Mouse (Mus musculus) lung, embryonic 15.5 days (tissue): ENCODE data around the gene Msl3l2. TPM values are rescaled to one million over a fixed set of nuclear protein-coding genes. Genes with fewer than 3 reads are reported as not detected.
A peak's percentile ranks its signal among the peaks of the same experiment; 100 is the strongest.

ENCODE experiments used
- ATAC-seq: fragments of 200-750 bp; cut with Nextera tagmentation; 2 replicates; pipeline ENCODE4 v1.8.0; 2017; ENCODE audit warnings: moderate number of reproducible peaks, borderline replicate concordance; ENCODE audit not compliant: low FRiP score, low TSS enrichment; ENCODE audit errors: extremely low read depth
- H3K27ac ChIP-seq: fragments of 300-500 bp; sonication (generic); 2 replicates; pipeline ENCODE4 v1.5.1; 2015; ENCODE audit warnings: moderate library complexity, mild to moderate bottlenecking, inconsistent platforms
- H3K27me3 ChIP-seq: fragments of 300-500 bp; sonication (generic); 2 replicates; pipeline ENCODE4 v1.6.1; 2015; ENCODE audit warnings: inconsistent platforms
- H3K36me3 ChIP-seq: fragments of 300-500 bp; sonication (generic); 2 replicates; pipeline ENCODE4 v1.6.1; 2015; ENCODE audit warnings: inconsistent platforms
- H3K4me1 ChIP-seq: fragments of 300-500 bp; sonication (generic); 2 replicates; pipeline ENCODE4 v1.6.1; 2015; ENCODE audit warnings: inconsistent platforms
- H3K4me2 ChIP-seq: fragments of 300-500 bp; sonication (generic); 2 replicates; pipeline ENCODE4 v1.6.1; 2015; ENCODE audit warnings: inconsistent platforms, mild to moderate bottlenecking, moderate library complexity
- H3K4me3 ChIP-seq: fragments of 300-500 bp; sonication (generic); 2 replicates; pipeline ENCODE4 v1.5.1; 2015; ENCODE audit warnings: mild to moderate bottlenecking, inconsistent platforms
- H3K9ac ChIP-seq: fragments of 300-500 bp; sonication (generic); 2 replicates; pipeline ENCODE4 v1.6.1; 2015; ENCODE audit warnings: inconsistent platforms
- H3K9me3 ChIP-seq: fragments of 300-500 bp; sonication (generic); 2 replicates; pipeline ENCODE4 v1.6.1; 2016; ENCODE audit warnings: inconsistent platforms
- WGBS: fragments of 180-500 bp; shearing (Covaris S2); methylation state at CpG from one replicate; pipeline ENCODE4 v1.1.7; 2015; 5-methylcytosine and 5-hydroxymethylcytosine counted together
- polyA plus RNA-seq: library from polyadenylated mRNA; unstranded; fragments of >200 nt; fragmentation: Nextera tagmentation; extraction: Ambion mirVana; gene quantifications from 2 replicates; pipeline ENCODE4 v1.2.1, GENCODE M21; 2015

Msl3l2 gene
- polyA plus RNA-seq, 1 experiment from 2014 or later: 5.3 TPM

DNA sequence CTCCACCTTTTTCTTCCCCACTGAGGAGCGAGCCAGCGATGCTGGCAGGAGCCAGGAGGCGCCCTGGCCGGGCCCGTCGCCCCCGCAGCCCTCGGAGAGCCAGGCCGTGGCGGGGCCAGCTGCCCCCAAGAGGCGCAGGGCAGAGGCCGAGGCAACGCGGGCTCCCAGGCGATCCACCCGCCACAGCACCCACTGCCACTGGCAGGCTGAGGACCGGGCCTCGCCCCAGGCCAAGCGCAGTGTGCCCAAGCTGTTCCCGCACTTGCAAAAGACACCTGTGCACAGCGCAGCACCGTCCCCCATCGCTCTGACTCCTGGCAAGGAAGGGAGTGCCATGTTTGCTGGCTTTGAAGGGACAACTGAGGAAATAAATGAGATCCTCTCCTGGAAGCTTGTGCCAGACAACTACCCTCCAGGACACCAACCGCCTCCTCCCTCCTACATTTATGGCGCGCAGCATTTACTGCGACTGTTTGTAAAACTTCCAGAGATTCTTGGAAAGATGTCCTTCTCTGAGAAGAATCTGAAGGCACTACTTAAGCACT, 9.0 kb downstream of the Msl3l2 start:
- Histone ChIP-seq H3K4me2 (peak overlapping the region; percentile 88), H3K27ac (no peak overlapping the region), H3K9me3 (no peaks in the 10 kb centered on the region), H3K27me3 (no peaks in the 10 kb centered on the region), H3K4me3 (peak overlapping the region; percentile 59), H3K36me3 (no peaks in the 10 kb centered on the region), H3K4me1 (peaks cover 6% of the 10 kb centered on the region), H3K9ac (peak overlapping the region; percentile 47)
- ATAC-seq: peak; percentile 75
- WGBS: 18% methylated on average over 27 of the region's 27 CpGs

DNA sequence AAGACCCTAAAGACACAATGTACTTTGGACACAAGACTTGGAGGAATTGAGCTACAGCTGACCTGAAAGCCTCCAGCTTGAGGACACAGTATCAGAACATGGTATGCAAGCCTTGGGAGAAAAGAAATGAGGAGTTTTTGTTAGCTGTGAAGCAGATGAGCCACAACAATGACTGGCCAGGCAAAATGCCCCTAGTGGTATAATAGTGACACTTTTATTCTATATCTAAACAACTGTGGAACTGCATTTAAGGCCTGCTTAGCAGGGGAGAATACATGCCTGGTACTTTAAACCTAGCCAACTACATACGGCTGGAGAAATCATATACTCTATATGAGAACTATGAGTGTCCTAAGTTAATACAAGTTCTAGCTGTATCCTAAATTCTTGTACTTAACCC, 20.3 kb downstream of the Msl3l2 start:
- H3K4me3 ChIP-seq: no peak overlapping the region
- ATAC-seq: no peak
- H3K9me3 ChIP-seq: no peaks in the 10 kb centered on the region
- no peak overlapping the region for H3K9ac ChIP-seq
- H3K4me1 ChIP-seq: no peaks in the 10 kb centered on the region
- H3K4me2 ChIP-seq: no peak overlapping the region
- no peaks in the 10 kb centered on the region for H3K36me3 ChIP-seq
- H3K27me3 ChIP-seq: no peaks in the 10 kb centered on the region
- WGBS: 79% methylated on average over 1 of the region's 1 CpGs
- no peak overlapping the region for H3K27ac ChIP-seq

DNA sequence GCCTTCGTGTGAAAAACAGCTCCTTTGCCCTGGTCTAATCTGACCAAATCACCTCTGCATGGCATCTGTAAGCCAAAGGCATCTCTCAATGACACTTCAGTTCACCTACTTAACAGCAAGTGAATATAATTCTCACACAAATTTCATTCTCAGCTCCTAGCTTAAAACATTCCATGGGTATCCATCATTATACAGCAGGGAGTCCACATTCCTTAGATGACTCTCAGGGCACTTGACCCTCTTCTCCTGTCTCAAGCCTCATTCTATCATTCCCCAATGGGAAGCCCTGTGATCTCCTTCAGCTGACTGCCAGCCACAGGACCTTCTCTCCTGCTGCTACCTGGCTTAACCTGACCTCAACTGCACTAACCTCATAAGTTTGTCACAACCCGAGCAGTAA, 22.9 kb downstream of the Msl3l2 start:
- Histone ChIP-seq H3K9me3 (no peaks in the 10 kb centered on the region), H3K4me2 (no peak overlapping the region), H3K36me3 (no peaks in the 10 kb centered on the region), H3K9ac (no peak overlapping the region), H3K27ac (no peak overlapping the region), H3K4me1 (no peaks in the 10 kb centered on the region), H3K27me3 (no peaks in the 10 kb centered on the region), H3K4me3 (no peak overlapping the region)
- 84% methylated on average over 2 of the region's 2 CpGs for WGBS
- ATAC-seq: no peak

DNA sequence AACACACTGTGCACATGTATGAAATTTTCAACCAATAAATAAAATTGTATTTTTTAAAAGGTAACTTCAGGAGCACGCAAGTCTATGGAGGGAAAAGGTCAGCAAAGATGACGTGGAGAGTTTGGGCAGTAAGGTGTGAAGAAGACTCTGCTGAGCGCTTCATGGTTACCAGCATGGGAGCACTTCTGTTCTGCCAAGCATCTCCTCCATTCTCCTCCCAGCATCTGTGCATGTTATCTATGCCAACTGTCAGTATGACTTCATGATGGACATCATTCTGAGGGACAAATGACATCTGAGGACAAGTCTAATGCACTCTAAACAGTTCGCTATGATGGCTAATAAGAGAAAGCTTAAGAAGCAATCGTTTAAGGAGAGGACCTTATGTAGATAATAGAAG, 30.5 kb downstream of the Msl3l2 start:
- H3K9ac ChIP-seq: no peak overlapping the region
- H3K4me2 ChIP-seq: no peak overlapping the region
- no peaks in the 10 kb centered on the region for H3K27me3 ChIP-seq
- 95% methylated on average over 5 of the region's 5 CpGs for WGBS
- H3K27ac ChIP-seq: no peak overlapping the region
- ATAC-seq: no peak
- no peaks in the 10 kb centered on the region for H3K4me1 ChIP-seq
- no peaks in the 10 kb centered on the region for H3K9me3 ChIP-seq
- H3K36me3 ChIP-seq: no peaks in the 10 kb centered on the region
- H3K4me3 ChIP-seq: no peak overlapping the region

DNA sequence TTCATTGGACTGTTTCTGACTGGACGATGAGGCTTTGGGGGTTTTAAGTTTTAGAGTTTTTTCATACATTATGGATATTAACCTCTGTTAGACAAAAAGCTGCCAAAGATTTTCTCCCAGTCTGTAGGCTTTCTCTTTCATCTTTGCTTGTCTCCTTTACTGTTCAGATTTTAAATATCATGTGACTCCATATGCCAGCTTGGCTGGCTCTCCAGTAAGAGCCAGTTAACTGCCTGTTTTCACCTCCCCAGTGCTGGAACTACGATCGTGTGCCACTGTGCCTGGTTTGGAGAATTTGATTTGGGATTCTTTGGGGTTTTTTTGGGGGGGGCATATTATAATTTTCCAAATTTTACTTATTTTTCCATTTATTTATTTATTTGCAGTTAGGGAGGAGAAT, 42.2 kb downstream of the Msl3l2 start:
- no peaks in the 10 kb centered on the region for H3K27me3 ChIP-seq
- no peak overlapping the region for H3K4me2 ChIP-seq
- no peak overlapping the region for H3K9ac ChIP-seq
- no peak for ATAC-seq
- no peak overlapping the region for H3K27ac ChIP-seq
- H3K4me3 ChIP-seq: no peak overlapping the region
- no peaks in the 10 kb centered on the region for H3K4me1 ChIP-seq
- H3K36me3 ChIP-seq: no peaks in the 10 kb centered on the region
- WGBS: 93% methylated on average over 3 of the region's 3 CpGs
- no peaks in the 10 kb centered on the region for H3K9me3 ChIP-seq

DNA sequence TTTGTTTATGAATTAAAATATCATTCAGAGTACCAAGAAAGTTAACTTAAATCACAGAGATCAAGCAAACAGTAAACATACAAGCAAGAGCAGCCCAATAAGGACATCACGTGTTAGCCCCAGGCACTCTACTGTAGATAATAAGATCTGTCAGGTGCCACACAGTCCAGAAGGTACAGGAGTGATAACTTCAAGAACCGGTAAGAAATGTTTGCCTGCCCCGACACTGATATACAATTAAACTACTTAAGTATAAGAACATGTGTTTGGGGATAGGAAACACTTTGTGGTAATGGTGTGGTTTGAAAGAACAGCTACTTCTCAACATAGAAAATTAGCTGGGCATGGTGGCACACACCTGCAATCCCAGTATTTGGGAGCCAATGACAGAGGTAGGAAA, 50.2 kb downstream of the Msl3l2 start:
- ATAC-seq: no peak

DNA sequence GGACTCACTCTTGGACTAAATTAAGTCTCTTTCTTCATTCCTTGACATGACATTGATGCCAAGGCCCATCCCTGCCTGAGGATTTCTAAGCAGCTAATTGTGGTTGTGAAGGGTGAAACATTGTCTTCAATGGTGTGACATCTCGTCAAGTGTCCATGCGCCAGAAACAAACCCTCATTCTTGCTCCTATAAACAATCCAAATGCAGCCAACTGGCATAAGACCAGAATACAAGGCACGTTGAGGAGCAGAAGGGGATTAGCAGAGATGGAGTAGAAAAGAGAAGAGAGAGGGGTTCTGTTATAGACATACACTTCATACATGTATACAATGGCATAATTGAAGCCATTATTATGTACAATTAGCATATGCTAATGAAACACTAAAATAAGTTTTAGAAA, 51.5 kb downstream of the Msl3l2 start:
- WGBS: 66% methylated on average over 3 of the region's 3 CpGs
- no peaks in the 10 kb centered on the region for H3K4me1 ChIP-seq
- no peak overlapping the region for H3K9ac ChIP-seq
- H3K4me2 ChIP-seq: no peak overlapping the region
- no peak overlapping the region for H3K27ac ChIP-seq
- ATAC-seq: no peak
- no peaks in the 10 kb centered on the region for H3K36me3 ChIP-seq
- H3K27me3 ChIP-seq: no peaks in the 10 kb centered on the region
- no peak overlapping the region for H3K4me3 ChIP-seq
- no peaks in the 10 kb centered on the region for H3K9me3 ChIP-seq

More for the DNA sequence above, 50.2 kb downstream of the Msl3l2 start:
- WGBS: 80% methylated on average over 3 of the region's 3 CpGs
- H3K27ac ChIP-seq: no peak overlapping the region
- H3K36me3 ChIP-seq: no peaks in the 10 kb centered on the region
- no peak overlapping the region for H3K4me2 ChIP-seq
- H3K4me3 ChIP-seq: no peak overlapping the region
- H3K9ac ChIP-seq: no peak overlapping the region
- H3K27me3 ChIP-seq: no peaks in the 10 kb centered on the region
- H3K9me3 ChIP-seq: no peaks in the 10 kb centered on the region
- H3K4me1 ChIP-seq: no peaks in the 10 kb centered on the region

DNA sequence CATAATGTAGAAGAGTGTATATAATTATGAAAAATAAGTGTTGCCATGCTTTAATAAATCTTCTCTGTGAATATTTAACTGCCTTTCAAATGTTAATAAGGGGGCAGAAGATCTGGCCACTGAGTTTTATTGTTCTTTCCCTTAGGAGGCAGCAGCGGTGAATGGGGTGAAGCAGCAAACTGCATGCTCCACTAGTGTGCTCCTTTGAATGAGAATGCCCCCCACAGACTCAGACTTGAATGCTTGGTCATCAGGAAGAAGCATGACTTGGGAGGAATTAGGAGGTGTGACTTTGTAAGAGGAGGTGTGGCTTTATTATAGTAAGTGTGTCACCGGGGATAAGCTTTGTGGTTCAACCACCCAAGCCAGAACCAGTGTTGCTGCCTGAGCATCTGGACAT, 52.0 kb downstream of the Msl3l2 start:
- no peak for ATAC-seq
- Histone ChIP-seq H3K9me3 (no peaks in the 10 kb centered on the region), H3K4me1 (no peaks in the 10 kb centered on the region), H3K4me2 (no peak overlapping the region), H3K9ac (no peak overlapping the region), H3K27ac (no peak overlapping the region), H3K36me3 (no peaks in the 10 kb centered on the region), H3K4me3 (no peak overlapping the region), H3K27me3 (no peaks in the 10 kb centered on the region)
- 84% methylated on average over 2 of the region's 2 CpGs for WGBS

DNA sequence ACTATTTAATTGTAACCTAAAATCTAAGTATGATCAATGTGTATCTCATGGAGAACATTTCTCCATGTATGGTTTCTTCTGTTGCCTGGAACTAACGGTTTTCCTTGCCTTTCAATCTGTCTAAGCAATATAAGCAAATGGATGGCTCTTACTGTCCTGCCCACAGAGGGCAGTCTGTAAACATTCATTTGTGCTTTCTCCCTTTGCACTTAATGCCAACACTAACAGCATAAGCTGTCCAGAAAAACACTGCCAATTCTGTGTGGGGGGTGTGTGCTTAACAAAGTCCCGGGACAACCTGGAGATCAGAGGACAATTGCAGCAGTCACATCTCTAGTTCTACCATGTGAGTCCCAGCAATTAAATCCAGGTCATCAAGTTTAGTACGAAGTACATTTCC, 57.7 kb downstream of the Msl3l2 start:
- no peaks in the 10 kb centered on the region for H3K27me3 ChIP-seq
- H3K9ac ChIP-seq: no peak overlapping the region
- no peak for ATAC-seq
- H3K4me3 ChIP-seq: no peak overlapping the region
- no peaks in the 10 kb centered on the region for H3K9me3 ChIP-seq
- H3K4me1 ChIP-seq: no peaks in the 10 kb centered on the region
- no peaks in the 10 kb centered on the region for H3K36me3 ChIP-seq
- H3K27ac ChIP-seq: no peak overlapping the region
- H3K4me2 ChIP-seq: no peak overlapping the region
- 73% methylated on average over 3 of the region's 3 CpGs for WGBS

DNA sequence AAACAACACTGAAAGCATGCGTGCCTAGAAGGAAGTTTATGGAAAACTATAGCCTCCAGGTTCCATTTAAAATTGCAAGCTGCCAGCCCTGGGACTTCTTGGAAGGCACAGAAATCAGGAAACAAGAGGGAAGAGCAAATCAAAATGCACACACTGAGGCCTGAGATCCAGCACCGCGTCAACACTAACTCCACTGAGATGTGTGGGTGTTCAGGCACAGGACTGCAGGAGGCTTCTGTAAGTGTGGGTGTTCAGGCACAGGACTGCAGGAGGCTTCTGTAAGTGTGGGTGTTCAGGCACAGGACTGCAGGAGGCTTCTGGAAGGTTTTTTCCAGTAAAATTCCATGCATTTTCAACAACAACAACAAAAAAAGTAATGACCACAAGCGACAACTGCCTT, 59.0 kb downstream of the Msl3l2 start:
- H3K4me2 ChIP-seq: no peak overlapping the region
- H3K9me3 ChIP-seq: no peaks in the 10 kb centered on the region
- ATAC-seq: no peak
- H3K9ac ChIP-seq: no peak overlapping the region
- H3K27ac ChIP-seq: no peak overlapping the region
- H3K27me3 ChIP-seq: no peaks in the 10 kb centered on the region
- H3K4me3 ChIP-seq: no peak overlapping the region
- WGBS: 86% methylated on average over 4 of the region's 4 CpGs
- H3K4me1 ChIP-seq: no peaks in the 10 kb centered on the region
- no peaks in the 10 kb centered on the region for H3K36me3 ChIP-seq

Other genes with a start within 250 kb of the Msl3l2 start
- gene Tbc1d32, start 121.8 kb downstream of the Msl3l2 start, polyA plus RNA-seq: 3.4 and 3.6 TPM in 2 replicates